Mouse (Mus musculus) erythroblast, adult 5-6 weeks (primary cell): ENCODE data around the gene AA986860. TPM values are rescaled to one million over a fixed set of nuclear protein-coding genes. Genes with fewer than 3 reads are reported as not detected.

Experiments used
- ATAC-seq: replicated peaks from 2 replicates; pipeline ENCODE4 v1.8.0; 2016; ENCODE audit warnings: moderate number of reproducible peaks, mild to moderate bottlenecking, moderate TSS enrichment, inconsistent platforms; ENCODE audit not compliant: poor library complexity, low FRiP score, severe bottlenecking
- total RNA-seq, 2 experiments: library from RNA; stranded (forward) in 1 of 2; stranded (reverse) in 1 of 2; fragments of 150-400 nt in 1 of 2; fragments of 200-764, 138-1000 nt in 1 of 2; gene quantifications; 2 replicates each; pipeline versions ENCODE4 v1.2.3 to v1.2.4; 2015 to 2017; ENCODE audit warnings: low replicate concordance in 2 of 2

The AA986860 gene
- total RNA-seq, 2 experiments from 2014 or later: 2.5 to 2.7 TPM

DNA sequence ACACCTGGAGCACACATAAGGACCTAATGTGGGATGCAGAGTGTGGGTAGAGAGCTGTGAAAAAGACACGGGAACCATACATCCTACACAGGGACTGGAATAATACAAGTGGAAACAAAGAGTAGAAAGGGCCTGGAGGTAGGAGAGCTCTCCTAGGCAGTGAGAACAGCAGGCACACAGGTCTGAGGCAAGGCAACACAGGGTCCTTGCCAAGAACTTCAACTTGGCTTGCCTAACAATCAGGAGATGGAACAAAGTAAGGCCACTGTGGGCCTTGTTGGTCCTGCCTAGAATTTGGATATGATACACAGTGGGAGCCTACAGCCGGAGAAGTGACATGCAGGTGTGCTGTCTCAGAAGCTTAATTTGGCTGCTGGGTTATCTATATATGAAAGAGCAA lies 38.1 kb downstream of the AA986860 start:
- no peak for ATAC-seq

DNA sequence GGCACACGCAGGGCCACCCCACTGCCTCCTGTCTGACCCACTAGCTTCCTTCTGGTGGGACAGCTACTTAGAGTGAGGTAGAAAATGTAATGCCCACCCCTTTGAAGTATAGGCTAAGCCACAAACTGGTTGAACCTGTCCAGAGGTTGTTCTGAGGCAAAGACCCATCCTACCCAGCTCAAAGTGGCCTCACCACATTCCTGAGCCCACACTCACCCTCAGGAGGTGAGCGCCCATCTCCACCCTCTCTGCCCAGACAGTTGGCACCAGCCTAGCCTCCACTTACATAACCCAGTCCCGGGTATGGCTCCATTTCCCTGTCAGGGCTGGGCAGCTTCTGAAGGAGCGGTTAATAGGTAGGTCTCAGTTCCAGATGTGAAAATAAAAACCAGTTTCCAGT lies 38.7 kb downstream of the AA986860 start:
- ATAC-seq: no peak

DNA sequence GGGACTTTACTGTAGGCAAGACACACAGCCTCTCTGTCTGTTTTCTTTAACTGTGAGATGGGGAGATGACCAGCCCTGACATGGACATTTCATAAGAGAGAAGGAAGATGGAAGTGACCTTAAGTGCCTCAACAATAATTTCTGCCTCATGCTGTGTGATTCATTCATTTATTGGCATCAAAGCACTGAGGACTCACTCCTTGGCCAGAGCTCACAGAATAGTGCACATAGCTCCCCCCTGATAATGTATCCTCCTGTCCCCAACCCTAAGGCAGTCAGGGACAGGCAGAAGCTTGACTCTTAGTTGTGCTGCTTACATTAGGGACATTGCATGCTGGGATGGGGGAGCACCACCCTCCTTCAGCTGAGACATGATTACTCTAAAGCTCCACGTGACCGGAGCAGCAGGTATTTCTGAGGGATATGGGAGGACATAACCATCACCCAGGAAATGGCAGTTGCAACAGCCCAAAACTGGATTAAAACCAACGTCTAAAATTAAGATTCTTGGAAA lies 39.3 kb downstream of the AA986860 start:
- no peak for ATAC-seq

GRCm38 (mm10) chr1:130775234-130775633 lies 43.5 kb downstream of the AA986860 start:
- ATAC-seq: no peak

DNA sequence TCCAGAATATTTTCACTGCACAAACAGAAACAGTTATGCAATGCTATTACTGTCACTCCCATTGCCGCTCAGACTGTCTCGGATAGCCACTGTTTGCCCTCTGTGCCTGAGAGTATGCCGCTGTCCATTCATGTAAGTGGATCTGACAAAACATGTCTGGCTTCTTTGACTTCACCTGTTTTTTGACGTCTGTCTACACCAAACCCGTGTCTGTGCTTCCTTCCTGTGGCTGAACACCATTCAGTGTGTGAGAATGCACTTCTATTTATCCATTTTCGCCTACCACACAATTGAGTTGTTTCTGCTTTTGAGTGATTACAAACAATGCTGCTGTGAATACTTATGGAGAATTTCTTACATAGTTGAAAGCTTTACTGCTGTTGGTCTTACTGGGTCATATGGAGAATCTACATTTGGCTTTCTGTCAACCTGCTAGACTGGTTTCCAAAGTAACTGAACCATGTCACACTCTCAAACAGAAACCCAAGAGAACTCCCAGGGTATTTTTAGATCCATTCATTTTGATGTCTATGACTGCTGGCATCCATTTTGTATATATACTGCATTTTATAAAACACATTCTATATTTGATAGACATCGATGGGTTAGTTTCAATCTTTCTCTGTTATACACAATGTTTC lies 44.0 kb downstream of the AA986860 start:
- no peak for ATAC-seq

GRCm38 (mm10) chr1:130776645-130777044 lies 44.9 kb downstream of the AA986860 start:
- peak; percentile 67 for ATAC-seq

DNA sequence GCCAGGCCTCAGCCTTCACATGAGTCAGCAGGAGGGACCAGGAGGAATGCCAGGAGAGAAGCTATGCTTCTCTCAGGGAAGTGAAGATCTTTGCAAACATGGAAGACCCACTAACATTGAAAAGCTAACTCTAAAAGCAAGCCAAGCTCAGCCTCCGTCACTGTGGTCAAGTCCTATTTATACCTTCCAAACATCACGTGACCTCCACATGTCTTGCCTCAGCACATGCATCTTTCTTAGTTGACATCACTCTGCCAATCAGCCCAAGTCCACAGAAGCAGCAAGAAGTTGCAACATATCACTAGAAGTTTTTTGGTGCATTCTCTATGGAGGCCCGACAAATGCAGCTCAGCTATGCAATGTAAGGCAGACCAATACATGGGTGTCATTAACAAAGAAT lies 48.1 kb downstream of the AA986860 start:
- no peak for ATAC-seq

DNA sequence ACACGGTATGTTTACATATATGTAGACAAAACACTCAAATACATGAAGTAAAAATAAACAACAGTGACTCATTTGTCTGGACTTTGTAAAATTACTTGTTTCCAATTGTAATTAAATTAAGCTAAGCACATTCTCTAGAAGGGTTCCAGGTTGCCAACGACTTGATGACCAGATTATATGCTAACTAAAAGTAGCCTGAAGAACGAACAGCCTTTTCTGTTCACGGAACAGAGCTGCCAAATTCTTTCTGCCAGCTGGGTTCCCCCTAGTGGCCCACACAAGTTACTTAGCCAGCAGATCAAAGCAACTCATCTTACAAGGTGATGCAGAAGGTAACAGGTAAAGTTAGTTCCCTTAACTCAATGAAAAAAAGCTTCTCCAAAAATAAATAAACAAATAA lies 52.3 kb downstream of the AA986860 start:
- ATAC-seq: peak; percentile 84

- ATAC-seq: no peak; the same call in 1 of the 2 replicates
Observed at GRCm38 (mm10) chr1:130787001-130787400, 55.2 kb downstream of the AA986860 start.

- no peak for ATAC-seq
Observed at GRCm38 (mm10) chr1:130789512-130790451, 58.0 kb downstream of the AA986860 start.

Other genes with a start within 250 kb of the AA986860 start
- gene Zp3r, start 102.4 kb upstream of the AA986860 start, total RNA-seq (2015; ENCODE audit: low replicate concordance): 0.42 TPM in 1 of 2 replicates, not detected in the other
- not detected in 2 replicates for gene Zp3r, start 102.4 kb upstream of the AA986860 start, total RNA-seq (2017; ENCODE audit: low replicate concordance)
- 1.7 TPM in 1 of 2 replicates, not detected in the other for gene C4bp, start 70.3 kb upstream of the AA986860 start, total RNA-seq (2015; ENCODE audit: low replicate concordance)
- gene C4bp, start 70.3 kb upstream of the AA986860 start, total RNA-seq (2017; ENCODE audit: low replicate concordance): 0.56 TPM in 1 of 2 replicates, not detected in the other
- gene Gm29427, start 16.2 kb upstream of the AA986860 start, total RNA-seq (2015; ENCODE audit: low replicate concordance): not detected in 2 replicates
- not detected in 2 replicates for gene Gm29427, start 16.2 kb upstream of the AA986860 start, total RNA-seq (2017; ENCODE audit: low replicate concordance)
- 75.7 and 84.2 TPM in 2 replicates for gene Yod1, start 14.6 kb upstream of the AA986860 start, total RNA-seq (2015; ENCODE audit: low replicate concordance)
- gene Yod1, start 14.6 kb upstream of the AA986860 start, total RNA-seq (2017; ENCODE audit: low replicate concordance): 86.2 and 95.5 TPM in 2 replicates
- 20.9 and 21.1 TPM in 2 replicates for gene Pfkfb2, start 2.7 kb upstream of the AA986860 start, total RNA-seq (2015; ENCODE audit: low replicate concordance)
- 51.3 and 55.4 TPM in 2 replicates for gene Pfkfb2, start 2.7 kb upstream of the AA986860 start, total RNA-seq (2017; ENCODE audit: low replicate concordance)
- gene Fcamr, start 68.9 kb downstream of the AA986860 start, total RNA-seq (2015; ENCODE audit: low replicate concordance): not detected in 2 replicates
- gene Fcamr, start 68.9 kb downstream of the AA986860 start, total RNA-seq (2017; ENCODE audit: low replicate concordance): not detected in 2 replicates
- gene Pigr, start 94.7 kb downstream of the AA986860 start, total RNA-seq (2015; ENCODE audit: low replicate concordance): not detected in 2 replicates
- not detected in 2 replicates for gene Pigr, start 94.7 kb downstream of the AA986860 start, total RNA-seq (2017; ENCODE audit: low replicate concordance)
- gene Fcmr, start 133.7 kb downstream of the AA986860 start, total RNA-seq (2015; ENCODE audit: low replicate concordance): not detected in 2 replicates
- 0.28 TPM in 1 of 2 replicates, not detected in the other for gene Fcmr, start 133.7 kb downstream of the AA986860 start, total RNA-seq (2017; ENCODE audit: low replicate concordance)
- gene Il24, start 155.5 kb downstream of the AA986860 start, total RNA-seq (2015; ENCODE audit: low replicate concordance): 2.1 TPM in 1 of 2 replicates, not detected in the other
- not detected in 2 replicates for gene Il24, start 155.5 kb downstream of the AA986860 start, total RNA-seq (2017; ENCODE audit: low replicate concordance)
- not detected in 2 replicates for gene Il20, start 179.5 kb downstream of the AA986860 start, total RNA-seq (2015; ENCODE audit: low replicate concordance)
- not detected in 2 replicates for gene Il20, start 179.5 kb downstream of the AA986860 start, total RNA-seq (2017; ENCODE audit: low replicate concordance)
- gene Il19, start 208.1 kb downstream of the AA986860 start, total RNA-seq (2015; ENCODE audit: low replicate concordance): not detected in 2 replicates
- not detected in 2 replicates for gene Il19, start 208.1 kb downstream of the AA986860 start, total RNA-seq (2017; ENCODE audit: low replicate concordance)